Comparison of ENCODE assay signal across 8 mouse cellular contexts in the genomic region with DNA sequence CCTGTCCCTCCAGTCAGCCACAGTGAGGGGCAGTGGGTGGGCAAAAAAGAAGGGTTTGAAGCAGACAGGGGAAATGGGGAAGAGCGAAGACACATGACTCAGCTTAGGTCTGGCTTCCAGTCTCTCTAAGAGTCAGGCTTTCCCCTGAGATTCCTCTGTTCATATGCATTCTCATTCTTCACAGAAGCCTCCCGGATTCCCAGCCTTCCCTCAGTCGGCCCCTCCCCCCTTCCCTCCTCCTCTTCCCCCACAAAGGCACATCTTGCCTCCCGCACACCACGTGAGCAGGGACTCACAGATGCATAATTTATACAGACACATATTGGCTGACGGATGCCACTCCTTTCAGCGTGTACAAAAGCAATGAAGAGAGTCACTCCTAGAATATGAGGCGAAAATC.
DNase-seq lines count a peak whose midpoint lies in the region; ATAC-seq and TF ChIP-seq lines count a peak whose summit lies in the region.

No protein-coding gene starts in this region.

- no peaks in the 10 kb centered on the region for H3K4me1 ChIP-seq in lung, embryonic 14.5 days (ENCODE audit: insufficient read depth)
- no peaks in the 10 kb centered on the region for H3K4me1 ChIP-seq in lung, adult 2 months (ENCODE audit: control insufficient read depth, insufficient read depth, low read length)
- peaks cover 7% of the 10 kb centered on the region; the same call in 1 of the 2 replicates for H3K4me1 ChIP-seq in embryonic facial prominence, embryonic 14.5 days (ENCODE audit: control insufficient read depth, insufficient read depth, low read length)
- H3K4me1 ChIP-seq in intestine, embryonic 16.5 days (ENCODE audit: control insufficient read depth, insufficient read depth, low read length), result peaks cover 17% of the 10 kb centered on the region
- peaks cover 11% of the 10 kb centered on the region for H3K4me1 ChIP-seq in limb, embryonic 15.5 days

- TF ChIP-seq POLR2A in lung, adult 2 months (IDR thresholded peaks at IDR 0.05; ENCODE audit: borderline replicate concordance, extremely low read depth, low read depth, low read length), result no peak

- H3K27ac ChIP-seq in lung, embryonic 14.5 days (ENCODE audit: low read depth), result no peak overlapping the region
- peak overlapping the region; percentile 68; the same call in 1 of the 2 replicates for H3K27ac ChIP-seq in embryonic facial prominence, embryonic 14.5 days (replicated peaks; ENCODE audit: low read depth, low read length)
- peak overlapping the region; percentile 63 for H3K27ac ChIP-seq in intestine, embryonic 16.5 days (ENCODE audit: low read length)
- H3K27ac ChIP-seq in limb, embryonic 15.5 days, result no peak overlapping the region

- peak overlapping the region; percentile 10; the same call in 1 of the 2 replicates for H3K4me3 ChIP-seq in lung, embryonic 14.5 days (ENCODE audit: low read depth, low read length)
- H3K4me3 ChIP-seq in lung, adult 2 months (replicated peaks; ENCODE audit: extremely low read depth, low read depth, low read length), result no peak overlapping the region
- peak overlapping the region; percentile 25 for H3K4me3 ChIP-seq in embryonic facial prominence, embryonic 14.5 days (ENCODE audit: low read depth, low read length)
- H3K4me3 ChIP-seq in intestine, embryonic 16.5 days (ENCODE audit: low read length), result peak overlapping the region; percentile 20
- peak overlapping the region; percentile 16 for H3K4me3 ChIP-seq in limb, embryonic 15.5 days

- peak; percentile 87 for ATAC-seq in lung, embryonic 14.5 days (ENCODE audit: insufficient read depth)
- ATAC-seq in embryonic facial prominence, embryonic 14.5 days (ENCODE audit: low read depth), result peak; percentile 91
- ATAC-seq in intestine, embryonic 16.5 days, result peak; percentile 39
- ATAC-seq in limb, embryonic 15.5 days (ENCODE audit: insufficient number of reproducible peaks, low FRiP score, low TSS enrichment, low read depth), result 0 out of 2 replicates have a peak, but pooled peaks have one; percentile 78
- ATAC-seq in inflammation-experienced regulatory T-cells, adult 6 months, result no peak

- H3K27me3 ChIP-seq in lung, embryonic 14.5 days (ENCODE audit: insufficient read depth, low read length), result no peaks in the 10 kb centered on the region
- H3K27me3 ChIP-seq in embryonic facial prominence, embryonic 14.5 days (replicated peaks; ENCODE audit: control insufficient read depth, insufficient read depth, low read length), result no peaks in the 10 kb centered on the region
- no peaks in the 10 kb centered on the region for H3K27me3 ChIP-seq in intestine, embryonic 16.5 days (replicated peaks; ENCODE audit: control insufficient read depth, insufficient read depth, low read length)
- no peaks in the 10 kb centered on the region for H3K27me3 ChIP-seq in limb, embryonic 15.5 days

- no peak for TF ChIP-seq CTCF in lung, embryonic 14.5 days (IDR thresholded peaks at IDR 0.05; ENCODE audit: low read depth)
- no peak for TF ChIP-seq CTCF in lung, adult 2 months (IDR thresholded peaks at IDR 0.05; ENCODE audit: insufficient read depth, low read length)

- WGBS in lung, embryonic 14.5 days, result 3% methylated on average over 8 of the region's 8 CpGs
- 7% methylated on average over 8 of the region's 8 CpGs for WGBS in lung, adult 2 months
- WGBS in embryonic facial prominence, embryonic 14.5 days, result under 1% methylated on average over 8 of the region's 8 CpGs
- 8% methylated on average over 8 of the region's 8 CpGs for WGBS in intestine, embryonic 16.5 days
- 7% methylated on average over 8 of the region's 8 CpGs for WGBS in limb, embryonic 15.5 days

- H3K9me3 ChIP-seq in lung, embryonic 14.5 days (ENCODE audit: low read depth, low read length), result no peaks in the 10 kb centered on the region
- no peaks in the 10 kb centered on the region for H3K9me3 ChIP-seq in embryonic facial prominence, embryonic 14.5 days (ENCODE audit: control insufficient read depth, low read length)
- no peaks in the 10 kb centered on the region for H3K9me3 ChIP-seq in intestine, embryonic 16.5 days (ENCODE audit: control insufficient read depth, low read length)
- H3K9me3 ChIP-seq in limb, embryonic 15.5 days, result no peaks in the 10 kb centered on the region

- DNase-seq in lung, embryonic 14.5 days, result peak; percentile 72
- no peak for DNase-seq in lung, adult 2 months
- peak; percentile 93 for DNase-seq in embryonic facial prominence, embryonic 14.5 days (ENCODE audit: low spot score)
- DNase-seq in right cerebral cortex, adult 18-20 months, result peak; percentile 82
- DNase-seq in adipocyte (ENCODE audit: low spot score), result no peak

- H3K4me2 ChIP-seq in lung, embryonic 14.5 days, result peak overlapping the region; percentile 55
- H3K4me2 ChIP-seq in embryonic facial prominence, embryonic 14.5 days (ENCODE audit: low read depth, low read length), result peak overlapping the region; percentile 58
- peak overlapping the region; percentile 44 for H3K4me2 ChIP-seq in intestine, embryonic 16.5 days (ENCODE audit: low read depth, low read length)
- H3K4me2 ChIP-seq in limb, embryonic 15.5 days, result peak overlapping the region; percentile 47

- H3K36me3 ChIP-seq in lung, embryonic 14.5 days (ENCODE audit: insufficient read depth), result no peaks in the 10 kb centered on the region
- H3K36me3 ChIP-seq in embryonic facial prominence, embryonic 14.5 days (ENCODE audit: control insufficient read depth, insufficient read depth, low read length), result no peaks in the 10 kb centered on the region
- H3K36me3 ChIP-seq in intestine, embryonic 16.5 days (ENCODE audit: control insufficient read depth, insufficient read depth, low read length), result no peaks in the 10 kb centered on the region
- H3K36me3 ChIP-seq in limb, embryonic 15.5 days, result no peaks in the 10 kb centered on the region

- no peak overlapping the region; the same call in 1 of the 2 replicates for H3K9ac ChIP-seq in lung, embryonic 14.5 days
- H3K9ac ChIP-seq in embryonic facial prominence, embryonic 14.5 days (ENCODE audit: low read depth, low read length), result peak overlapping the region; percentile 46
- peak overlapping the region; percentile 33; the same call in 1 of the 2 replicates for H3K9ac ChIP-seq in intestine, embryonic 16.5 days (ENCODE audit: low read depth, low read length)
- H3K9ac ChIP-seq in limb, embryonic 15.5 days, result no peak overlapping the region

Comparison
In these comparisons a context has a peak if more than half of its experiments do, and no peak if none do; other contexts are left out.
1. DNase-seq: peak in lung, embryonic 14.5 days (single experiment), embryonic facial prominence, embryonic 14.5 days (single experiment) and right cerebral cortex, adult 18-20 months (single experiment); none in lung, adult 2 months (single experiment) and adipocyte (single experiment).
2. H3K27ac ChIP-seq: peak in embryonic facial prominence, embryonic 14.5 days (single experiment) and intestine, embryonic 16.5 days (single experiment); none in lung, embryonic 14.5 days (single experiment) and limb, embryonic 15.5 days (single experiment).
3. H3K9ac ChIP-seq: peak in embryonic facial prominence, embryonic 14.5 days (single experiment) and intestine, embryonic 16.5 days (single experiment); none in lung, embryonic 14.5 days (single experiment) and limb, embryonic 15.5 days (single experiment).
4. Peak in every context shown above with its lines, with median percentiles within 50 percentile points of each other: H3K4me2 ChIP-seq.